Mouse (Mus musculus): ENCODE measurements around the gene Cabin1.

GRCm38 (mm10) chr10:75804217-75804616 is 40.1 kb upstream of the Cabin1 start:
- no peak for TF ChIP-seq FLI1 (IDR thresholded peaks at IDR 0.05; ENCODE audit: low read length)
- no peak for TF ChIP-seq GATA1 (IDR thresholded peaks at IDR 0.05; ENCODE audit: borderline replicate concordance, low read length)

All from megakaryocyte, embryonic 14.5 days (primary cell).